Mouse (Mus musculus) liver, embryonic 16.5 days (tissue): ENCODE measurements around the gene Rasgef1b. TPM values are rescaled to one million over a fixed set of nuclear protein-coding genes. Genes with fewer than 3 reads are reported as not detected.
A peak's percentile ranks its signal among the peaks of the same experiment; 100 is the strongest.
"Not testable (repeated sequence)": the region's sequence is repeated elsewhere in the genome, so short reads cannot be mapped to it uniquely, and the experiment has no call there.

ENCODE experiments used
- ATAC-seq: fragments of 200-750 bp; cut with Nextera tagmentation; 2 replicates; pipeline ENCODE4 v1.8.0; 2017; ENCODE audit warnings: low read depth, mild to moderate bottlenecking, moderate number of reproducible peaks, moderate library complexity
- H3K27ac ChIP-seq: fragments of 300-500 bp; sonication (generic); 2 replicates; pipeline ENCODE4 v1.5.1; 2014; ENCODE audit warnings: mild to moderate bottlenecking, low read length
- H3K27me3 ChIP-seq: fragments of 300-500 bp; sonication (generic); 2 replicates; pipeline ENCODE4 v1.6.1; 2014; ENCODE audit warnings: low read depth, low read length, mixed read lengths; ENCODE audit not compliant: control insufficient read depth, insufficient read depth
- H3K36me3 ChIP-seq: fragments of 300-500 bp; sonication (generic); 2 replicates; pipeline ENCODE4 v1.6.1; 2014; ENCODE audit warnings: mild to moderate bottlenecking; ENCODE audit not compliant: control insufficient read depth, insufficient read depth
- H3K4me1 ChIP-seq: fragments of 300-500 bp; sonication (generic); 2 replicates; pipeline ENCODE4 v1.6.1; 2014; ENCODE audit warnings: low read depth, low read length, mixed read lengths; ENCODE audit not compliant: control insufficient read depth
- H3K4me2 ChIP-seq: fragments of 300-500 bp; sonication (generic); 2 replicates; pipeline ENCODE4 v1.6.1; 2014; ENCODE audit warnings: low read depth, low read length, mixed read lengths
- H3K4me3 ChIP-seq: fragments of 300-500 bp; sonication (generic); 2 replicates; pipeline ENCODE4 v1.5.1; 2014; ENCODE audit warnings: low read depth, mild to moderate bottlenecking, low read length
- H3K9ac ChIP-seq: fragments of 300-500 bp; sonication (generic); 2 replicates; pipeline ENCODE4 v1.6.1; 2014; ENCODE audit warnings: low read depth, low read length
- H3K9me3 ChIP-seq: fragments of 300-500 bp; sonication (generic); replicated peaks from 2 replicates; pipeline ENCODE4 v1.6.1; 2016; ENCODE audit warnings: low read length; ENCODE audit not compliant: control insufficient read depth
- WGBS: fragments of 180-500 bp; shearing (Covaris S2); extraction: QIAGEN DNeasy Blood & Tissue Kit; methylation state at CpG from one replicate; pipeline ENCODE4 v1.1.7; 2014; ENCODE audit not compliant: insufficient replicate concordance; 5-methylcytosine and 5-hydroxymethylcytosine counted together
- polyA plus RNA-seq: library from polyadenylated mRNA; unstranded; fragments of >200 nt; fragmentation: Nextera tagmentation; extraction: Ambion mirVana; gene quantifications from 2 replicates; pipeline ENCODE4 v1.2.1, GENCODE M21; 2015

Rasgef1b gene
- polyA plus RNA-seq, 1 experiment from 2014 or later: 11.5 TPM

DNA sequence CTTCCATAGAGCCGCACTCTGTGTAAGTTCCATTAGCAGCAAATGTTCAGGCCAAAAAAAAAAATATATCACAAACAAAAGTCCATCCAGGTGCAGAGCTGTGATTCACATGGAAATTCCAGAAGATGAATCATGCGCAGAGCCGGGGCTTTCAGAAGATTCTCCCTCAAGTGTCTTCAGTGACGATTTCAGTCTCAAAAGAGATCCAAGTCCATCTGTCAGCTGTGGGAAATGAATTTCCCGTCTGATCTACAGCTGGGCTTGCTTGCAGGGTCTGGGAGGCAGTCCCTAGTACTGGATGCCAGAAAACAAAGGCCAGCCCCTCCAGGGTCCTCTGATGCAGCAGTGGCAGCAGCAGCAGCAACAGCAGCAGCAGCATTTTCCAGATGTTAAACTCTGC lies 510.5 kb downstream of the Rasgef1b start:
- no peaks in the 10 kb centered on the region for H3K4me1 ChIP-seq
- H3K27ac ChIP-seq: no peak overlapping the region
- no peaks in the 10 kb centered on the region for H3K9me3 ChIP-seq
- no peak overlapping the region for H3K9ac ChIP-seq
- no peak overlapping the region for H3K4me3 ChIP-seq
- no peak for ATAC-seq
- WGBS: 65% methylated on average over 5 of the region's 5 CpGs
- no peaks in the 10 kb centered on the region for H3K27me3 ChIP-seq
- peaks cover 42% of the 10 kb centered on the region for H3K36me3 ChIP-seq
- no peak overlapping the region for H3K4me2 ChIP-seq

GRCm38 (mm10) chr5:99216588-99217152 lies 512.2 kb downstream of the Rasgef1b start:
- not testable (repeated sequence) for H3K9ac ChIP-seq, H3K27me3 ChIP-seq, H3K4me1 ChIP-seq, H3K27ac ChIP-seq, H3K4me2 ChIP-seq, ATAC-seq, H3K4me3 ChIP-seq, H3K9me3 ChIP-seq
- H3K36me3 ChIP-seq: peaks cover 28% of the 10 kb centered on the region
- 73% methylated on average over 1 of the region's 1 CpGs for WGBS

- H3K9me3 ChIP-seq: no peaks in the 10 kb centered on the region
- peaks cover 22% of the 10 kb centered on the region for H3K36me3 ChIP-seq
- no peak for ATAC-seq
- H3K4me3 ChIP-seq: no peak overlapping the region
- no peaks in the 10 kb centered on the region for H3K27me3 ChIP-seq
- no peaks in the 10 kb centered on the region for H3K4me1 ChIP-seq
- WGBS: 57% methylated on average over 7 of the region's 7 CpGs
- no peak overlapping the region for H3K4me2 ChIP-seq
- no peak overlapping the region for H3K27ac ChIP-seq
- no peak overlapping the region for H3K9ac ChIP-seq
Measured at GRCm38 (mm10) chr5:99215207-99216157, 513.4 kb downstream of the Rasgef1b start.

GRCm38 (mm10) chr5:99214400-99214799 lies 514.5 kb downstream of the Rasgef1b start:
- no peak overlapping the region for H3K4me3 ChIP-seq
- 70% methylated on average over 6 of the region's 6 CpGs for WGBS
- no peak for ATAC-seq
- no peaks in the 10 kb centered on the region for H3K9me3 ChIP-seq
- H3K4me1 ChIP-seq: no peaks in the 10 kb centered on the region
- H3K27ac ChIP-seq: no peak overlapping the region
- H3K4me2 ChIP-seq: no peak overlapping the region
- H3K9ac ChIP-seq: no peak overlapping the region
- H3K27me3 ChIP-seq: no peaks in the 10 kb centered on the region
- H3K36me3 ChIP-seq: peaks cover 20% of the 10 kb centered on the region

DNA sequence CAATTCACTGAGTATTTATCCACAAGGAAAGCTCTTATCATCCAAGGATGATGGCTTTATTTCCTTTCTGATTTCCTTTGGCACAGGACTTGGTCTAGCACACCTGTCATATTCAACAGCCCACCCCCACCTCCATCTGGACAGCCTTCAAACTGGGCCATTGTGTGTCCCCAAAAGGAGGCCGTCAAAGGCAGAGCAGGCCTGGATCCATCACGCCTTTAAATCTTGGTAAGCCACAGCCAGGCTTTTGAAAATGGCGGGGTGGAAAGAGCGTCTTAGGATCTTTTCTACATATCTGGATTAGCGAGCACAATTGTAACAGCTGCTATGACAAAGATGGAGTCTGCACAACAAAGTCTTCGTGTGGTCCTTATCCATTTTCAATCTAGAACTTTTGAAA lies 515.7 kb downstream of the Rasgef1b start:
- no peak for ATAC-seq
- Histone ChIP-seq H3K9ac (no peak overlapping the region), H3K9me3 (no peaks in the 10 kb centered on the region), H3K27me3 (no peaks in the 10 kb centered on the region), H3K4me3 (no peak overlapping the region), H3K36me3 (peaks cover 13% of the 10 kb centered on the region), H3K4me2 (no peak overlapping the region), H3K27ac (no peak overlapping the region), H3K4me1 (no peaks in the 10 kb centered on the region)
- 70% methylated on average over 6 of the region's 6 CpGs for WGBS

DNA sequence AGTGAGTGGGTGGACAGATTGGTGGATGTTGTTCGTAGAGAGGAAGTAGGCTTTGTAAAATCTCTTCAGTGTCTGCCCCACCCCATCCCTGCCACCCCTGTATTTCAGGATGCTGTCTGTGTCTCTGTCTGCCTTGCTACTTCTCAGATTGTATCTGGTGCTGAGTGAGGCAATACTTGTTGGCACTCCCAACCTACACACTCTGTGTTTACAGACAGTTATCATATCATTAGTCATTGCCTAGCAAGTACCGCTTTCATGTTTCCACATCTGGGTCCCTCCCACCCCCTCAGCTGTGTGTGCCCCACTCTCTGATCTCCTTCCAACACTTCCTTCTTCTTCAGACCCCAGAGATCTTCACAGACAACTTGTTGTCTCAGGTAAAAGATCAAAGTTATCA lies 525.4 kb downstream of the Rasgef1b start:
- H3K9ac ChIP-seq: no peak overlapping the region
- H3K27ac ChIP-seq: no peak overlapping the region
- no peaks in the 10 kb centered on the region for H3K27me3 ChIP-seq
- no peak overlapping the region for H3K4me3 ChIP-seq
- 37% methylated on average over 2 of the region's 2 CpGs for WGBS
- H3K36me3 ChIP-seq: no peaks in the 10 kb centered on the region
- no peaks in the 10 kb centered on the region for H3K4me1 ChIP-seq
- no peak overlapping the region for H3K4me2 ChIP-seq
- ATAC-seq: no peak
- H3K9me3 ChIP-seq: no peaks in the 10 kb centered on the region

GRCm38 (mm10) chr5:99202074-99202837 lies 526.6 kb downstream of the Rasgef1b start:
- Histone ChIP-seq H3K27ac (no peak overlapping the region), H3K9me3 (no peaks in the 10 kb centered on the region), H3K9ac (no peak overlapping the region), H3K4me2 (0 out of 2 replicates have a peak overlapping the region, but pooled peaks have one; percentile 12), H3K27me3 (no peaks in the 10 kb centered on the region), H3K36me3 (no peaks in the 10 kb centered on the region), H3K4me3 (no peak overlapping the region), H3K4me1 (no peaks in the 10 kb centered on the region)
- ATAC-seq: no peak
- 49% methylated on average over 15 of the region's 15 CpGs for WGBS

DNA sequence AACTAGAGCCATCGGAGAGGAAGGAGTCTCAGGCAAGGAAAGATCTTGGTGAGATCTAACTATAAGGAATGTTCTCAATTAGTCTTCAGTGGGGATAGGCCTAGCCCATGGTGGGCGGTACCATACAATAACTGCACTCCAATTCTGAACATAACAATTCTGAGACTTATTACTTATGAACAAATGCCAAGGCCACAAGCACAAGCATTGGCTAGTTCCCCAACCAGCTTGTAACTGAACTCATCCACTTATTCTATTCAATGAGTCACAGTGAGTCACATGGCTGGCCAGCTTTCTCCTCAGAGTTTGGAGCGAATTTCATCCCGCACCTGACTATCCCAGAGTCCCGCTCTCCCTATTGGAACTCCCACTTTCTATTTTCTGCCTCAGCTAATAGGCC lies 533.4 kb downstream of the Rasgef1b start:
- Histone ChIP-seq H3K27ac (no peak overlapping the region), H3K4me1 (no peaks in the 10 kb centered on the region), H3K4me3 (no peak overlapping the region), H3K9me3 (no peaks in the 10 kb centered on the region), H3K4me2 (no peak overlapping the region), H3K9ac (no peak overlapping the region), H3K27me3 (no peaks in the 10 kb centered on the region), H3K36me3 (no peaks in the 10 kb centered on the region)
- 72% methylated on average over 5 of the region's 5 CpGs for WGBS
- ATAC-seq: no peak
